Mouse (Mus musculus): Measurements from ENCODE around the gene Kmt2e. TPM values are rescaled to one million over a fixed set of nuclear protein-coding genes. Genes with fewer than 3 reads are reported as not detected.
"Not testable (repeated sequence)": the region's sequence is repeated elsewhere in the genome, so short reads cannot be mapped to it uniquely, and the experiment has no call there.

The Kmt2e gene
- polyA plus RNA-seq, 1 experiment from 2014 or later, result 99.2 TPM

- Histone ChIP-seq H3K9ac (ENCODE audit: low read length) (no peak overlapping the region), H3K36me3 (ENCODE audit: control insufficient read depth, insufficient read depth, low read length) (no peaks in the 10 kb centered on the region), H3K27me3 (ENCODE audit: control insufficient read depth, insufficient read depth, low read depth, low read length) (no peaks in the 10 kb centered on the region), H3K4me3 (ENCODE audit: low read length) (no peak overlapping the region), H3K27ac (ENCODE audit: low read length) (no peak overlapping the region), H3K9me3 (ENCODE audit: control insufficient read depth, low read length) (no peaks in the 10 kb centered on the region), H3K4me1 (replicated peaks; ENCODE audit: control insufficient read depth, insufficient read depth, low read length) (peaks cover 8% of the 10 kb centered on the region), H3K4me2 (ENCODE audit: low read depth, low read length) (no peak overlapping the region)
- no peak for ATAC-seq (ENCODE audit: low read depth)
- 73% methylated on average over 5 of the region's 5 CpGs for WGBS
Measured at GRCm38 (mm10) chr5:23551687-23552086, 117.4 kb downstream of the Kmt2e start.

- WGBS, result 66% methylated on average over 3 of the region's 3 CpGs
- H3K27ac ChIP-seq (ENCODE audit: low read length); H3K9me3 ChIP-seq (ENCODE audit: control insufficient read depth, low read length); H3K4me2 ChIP-seq (ENCODE audit: low read depth, low read length); H3K4me3 ChIP-seq (ENCODE audit: low read length); H3K9ac ChIP-seq (ENCODE audit: low read length); H3K27me3 ChIP-seq (ENCODE audit: control insufficient read depth, insufficient read depth, low read depth, low read length); ATAC-seq (ENCODE audit: low read depth); H3K36me3 ChIP-seq (ENCODE audit: control insufficient read depth, insufficient read depth, low read length); H3K4me1 ChIP-seq (replicated peaks; ENCODE audit: control insufficient read depth, insufficient read depth, low read length): not testable (repeated sequence)
Measured at GRCm38 (mm10) chr5:23553338-23553737, 119.1 kb downstream of the Kmt2e start.

Measured in lung, embryonic 16.5 days (tissue).